Mouse (Mus musculus) gastrocnemius, adult 18-20 months (tissue): ENCODE data around the gene Morc3. TPM values are rescaled to one million over a fixed set of nuclear protein-coding genes. Genes with fewer than 3 reads are reported as not detected.
"Not testable (repeated sequence)": the region's sequence is repeated elsewhere in the genome, so short reads cannot be mapped to it uniquely, and the experiment has no call there.

Experiments
- DNase-seq: peaks from one replicate; pipeline ENCODE4 v3.0.0; 2021; ENCODE audit warnings: low spot score
- total RNA-seq, 2 experiments: library from RNA; stranded (reverse); gene quantifications; 2 replicates each; pipeline ENCODE4 v1.2.3; 2021

The Morc3 gene
- total RNA-seq, 2 experiments from 2014 or later: 9.3 to 9.7 TPM

DNA sequence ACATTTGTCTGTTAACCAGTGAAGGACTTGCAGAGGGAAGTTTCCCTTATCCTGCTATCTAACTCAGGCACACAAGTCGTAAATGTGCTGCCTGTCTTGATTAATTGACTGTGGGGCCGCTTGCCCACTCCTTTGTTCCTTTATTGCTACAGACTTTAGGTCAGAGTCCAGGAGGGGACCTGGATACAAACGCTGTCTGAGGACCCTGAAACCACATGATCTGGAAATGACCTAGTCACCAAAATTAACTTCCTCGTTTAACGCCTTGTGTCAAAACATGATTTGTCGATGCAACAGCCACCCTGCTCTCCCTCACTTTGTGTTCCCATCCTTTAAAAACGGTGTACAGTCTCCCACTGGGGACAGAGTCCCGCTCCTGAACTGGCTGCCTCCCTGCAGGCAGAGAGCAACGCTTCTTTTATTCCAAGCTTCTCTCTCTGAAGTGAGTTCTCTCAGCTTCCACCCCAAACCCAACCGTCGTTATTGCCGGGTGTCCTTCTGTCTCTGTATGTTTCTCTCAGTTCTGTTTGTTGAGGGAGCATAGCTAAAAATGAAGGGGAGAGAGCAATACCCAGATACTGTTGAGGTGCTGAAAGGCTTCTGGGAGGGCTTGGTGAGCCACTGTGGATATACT, 13.1 kb upstream of the Morc3 start:
- DNase-seq: no peak

DNA sequence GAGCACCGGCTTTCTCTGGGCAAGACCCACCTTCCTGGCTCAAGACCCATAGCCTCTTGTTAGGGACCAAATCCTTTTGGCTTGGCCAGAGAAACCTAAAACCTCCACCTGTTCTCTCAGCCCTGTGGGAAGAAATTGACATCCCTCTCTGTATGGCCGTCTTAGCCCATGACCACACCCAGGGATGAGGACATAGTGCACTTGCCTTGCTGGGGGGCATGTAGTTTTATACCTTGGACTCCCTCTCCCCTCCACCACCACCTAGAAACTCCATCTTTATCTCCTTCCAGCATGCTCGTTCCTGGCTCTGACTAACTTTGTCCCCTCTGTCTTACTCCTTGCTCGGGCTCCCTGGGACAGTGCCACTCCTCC, 12.6 kb upstream of the Morc3 start:
- no peak for DNase-seq

DNA sequence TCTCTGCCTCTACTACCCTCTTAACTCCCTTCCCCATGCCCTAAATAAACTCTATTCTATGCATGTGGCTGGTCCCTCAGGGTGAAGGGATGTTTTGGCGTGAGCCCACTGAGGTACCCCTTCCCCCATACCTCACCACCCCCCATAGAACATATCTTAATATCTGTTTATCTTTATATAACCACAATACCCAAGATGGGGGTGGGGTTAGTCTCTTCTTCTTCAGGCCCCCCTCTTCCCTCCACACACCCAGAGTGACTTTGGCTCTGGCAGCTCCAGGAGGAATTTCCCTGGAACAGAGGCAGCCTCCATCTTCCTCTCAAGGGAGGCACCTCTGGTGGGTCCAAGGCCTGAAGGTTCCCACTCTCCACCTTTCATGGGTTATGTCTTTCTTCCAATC, 11.9 kb upstream of the Morc3 start:
- DNase-seq: no peak

DNA sequence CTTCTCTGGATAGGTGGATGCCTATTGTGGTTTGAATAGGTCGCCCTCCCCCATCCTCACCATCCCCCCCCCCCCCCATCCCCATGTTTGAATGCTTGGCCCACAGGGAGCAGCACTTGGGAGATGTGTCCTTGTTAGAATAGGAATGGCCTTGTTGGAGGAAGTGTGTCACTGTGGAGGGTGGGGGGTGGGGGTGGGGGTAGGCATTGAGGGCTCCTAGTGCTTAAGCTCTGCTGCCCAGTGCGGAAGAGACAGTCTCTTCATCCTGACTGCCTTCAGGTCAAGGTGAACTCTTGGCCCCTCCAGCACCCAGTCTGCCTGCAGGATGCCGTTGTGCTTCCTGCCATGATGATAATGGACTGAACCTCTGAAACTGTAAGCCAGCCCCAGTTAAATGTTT, 10.2 kb upstream of the Morc3 start:
- DNase-seq: no peak

DNA sequence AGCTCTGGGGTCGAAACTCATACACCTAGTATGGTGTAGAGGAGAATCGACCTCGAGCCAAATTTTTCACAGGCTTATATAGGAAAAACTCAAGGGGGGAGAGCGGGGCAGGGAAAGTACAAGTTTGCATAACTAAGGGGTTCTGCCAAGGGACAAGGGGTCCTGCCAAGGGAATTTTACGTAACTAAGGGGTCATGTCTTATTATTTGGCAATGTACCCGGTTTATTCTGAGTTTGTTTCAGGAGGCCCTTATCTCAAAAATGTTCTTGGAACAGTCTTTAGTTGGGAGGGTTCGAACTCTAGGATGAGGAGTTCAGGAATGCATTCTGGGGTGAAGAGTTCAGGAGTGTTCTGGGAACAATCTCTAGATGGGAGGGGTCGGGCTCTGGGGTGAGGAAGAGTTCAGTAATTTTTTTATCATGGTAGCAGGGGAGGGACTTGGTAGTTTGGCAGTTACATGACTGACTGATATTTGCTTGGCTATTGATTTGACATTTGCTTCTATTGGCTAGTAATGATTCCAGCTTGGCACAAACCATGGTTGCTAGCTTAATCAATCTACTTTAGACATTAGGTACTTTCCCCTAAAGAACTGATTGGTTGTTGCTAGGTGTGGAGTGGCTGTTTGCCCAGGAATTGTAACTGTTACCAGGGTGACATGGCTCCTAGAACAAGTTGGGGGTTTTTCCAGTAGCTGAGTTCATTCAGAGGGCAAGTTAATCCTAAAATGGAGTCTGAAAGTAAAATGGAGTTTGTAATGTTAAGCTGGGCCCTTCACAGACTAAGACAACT, 9.3 kb upstream of the Morc3 start:
- DNase-seq: not testable (repeated sequence)

DNA sequence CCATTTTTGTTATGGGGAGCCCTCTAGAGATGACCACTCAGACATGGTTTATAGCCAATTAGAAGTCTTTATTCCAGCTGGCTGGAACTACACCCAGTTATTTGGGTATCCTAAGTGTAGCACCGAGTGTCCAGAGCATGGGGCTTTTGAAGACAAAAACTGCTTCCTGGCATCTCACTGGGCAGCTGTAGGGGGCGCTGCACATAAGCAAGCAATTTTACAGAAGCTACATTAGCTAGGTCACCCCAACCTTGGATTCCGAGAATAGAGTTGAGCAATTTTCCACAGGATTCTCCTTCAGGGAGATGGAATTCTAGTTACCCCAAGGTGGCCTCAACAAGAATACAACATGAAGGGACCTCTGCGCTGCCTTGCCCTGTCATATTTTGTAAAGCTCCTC, 7.1 kb upstream of the Morc3 start:
- DNase-seq: no peak

DNA sequence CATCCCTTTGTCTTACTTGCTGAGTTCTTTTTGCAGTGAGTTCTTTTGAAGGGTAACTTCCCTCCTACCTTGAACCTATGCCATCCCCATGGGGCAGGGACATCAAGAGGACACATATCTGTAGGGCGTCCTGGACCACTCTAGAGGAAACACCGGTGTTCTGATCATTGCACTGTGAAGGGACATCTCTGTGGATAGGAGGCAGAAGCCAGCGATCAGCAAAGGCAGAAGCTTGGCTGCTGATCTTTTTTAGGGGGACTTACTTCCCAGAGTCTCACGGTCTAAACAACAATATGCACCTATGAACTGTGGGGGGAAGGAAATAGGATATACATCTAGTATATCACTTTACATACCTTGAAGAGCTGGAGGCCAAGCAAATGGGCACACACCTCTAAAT, 6.5 kb upstream of the Morc3 start:
- DNase-seq: no peak

DNA sequence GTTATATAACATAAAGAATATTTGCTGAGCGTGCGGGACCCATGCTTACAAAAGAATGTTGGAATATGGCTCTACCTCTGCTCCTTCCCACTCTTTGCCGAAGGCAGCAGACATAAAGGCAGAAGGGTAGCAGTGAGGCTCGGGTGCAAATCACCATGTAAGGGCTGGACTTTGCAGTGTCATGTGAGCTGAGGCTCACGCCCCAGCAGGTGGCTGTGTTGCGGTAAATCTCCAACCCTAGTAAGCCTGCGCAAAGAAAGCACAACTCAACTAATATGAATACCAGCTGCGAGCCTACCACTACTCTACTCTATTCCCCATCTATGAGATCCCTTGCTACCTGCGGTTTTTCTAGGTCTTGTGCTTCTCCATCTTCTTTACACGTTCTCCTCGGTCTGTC, 5.9 kb upstream of the Morc3 start:
- DNase-seq: no peak

DNA sequence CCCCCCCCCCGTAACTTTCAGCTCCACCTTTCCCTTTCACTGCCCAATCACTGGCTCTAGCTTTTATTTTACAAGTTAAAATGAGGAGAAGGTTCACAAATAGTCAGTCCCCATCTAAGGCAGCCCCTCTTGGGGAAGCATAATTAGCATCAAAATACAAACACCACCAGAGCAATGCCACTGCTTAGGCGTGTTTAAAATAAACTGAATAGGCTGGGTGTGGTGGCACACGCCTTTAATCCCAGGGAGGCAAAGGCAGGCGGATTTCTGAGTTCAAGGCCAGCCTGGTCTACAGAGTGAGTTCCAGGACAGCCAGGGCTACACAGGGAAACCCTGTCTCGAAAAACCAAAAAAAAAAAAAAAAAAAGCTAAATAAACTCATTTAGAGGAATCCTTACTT, 5.4 kb upstream of the Morc3 start:
- not testable (repeated sequence) for DNase-seq

DNA sequence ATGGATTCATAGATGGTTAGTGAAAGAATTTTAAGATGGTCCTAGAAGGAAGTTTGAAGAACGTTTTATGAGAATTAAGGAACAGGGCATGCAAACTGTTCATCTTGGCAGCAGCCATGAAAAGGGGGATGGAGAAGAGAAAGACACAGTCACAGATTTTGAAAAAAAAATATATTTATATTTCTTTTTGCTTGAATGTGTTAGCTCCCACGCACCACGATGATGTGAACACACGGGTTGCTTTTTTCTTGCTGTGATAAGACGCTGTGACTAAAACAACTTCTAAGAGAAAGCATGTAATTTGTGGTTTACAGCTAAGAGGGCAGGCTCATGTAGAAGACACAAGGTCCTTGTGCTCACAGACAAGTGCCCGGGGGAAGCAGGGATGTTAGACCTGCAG, 5.0 kb upstream of the Morc3 start:
- no peak for DNase-seq

DNA sequence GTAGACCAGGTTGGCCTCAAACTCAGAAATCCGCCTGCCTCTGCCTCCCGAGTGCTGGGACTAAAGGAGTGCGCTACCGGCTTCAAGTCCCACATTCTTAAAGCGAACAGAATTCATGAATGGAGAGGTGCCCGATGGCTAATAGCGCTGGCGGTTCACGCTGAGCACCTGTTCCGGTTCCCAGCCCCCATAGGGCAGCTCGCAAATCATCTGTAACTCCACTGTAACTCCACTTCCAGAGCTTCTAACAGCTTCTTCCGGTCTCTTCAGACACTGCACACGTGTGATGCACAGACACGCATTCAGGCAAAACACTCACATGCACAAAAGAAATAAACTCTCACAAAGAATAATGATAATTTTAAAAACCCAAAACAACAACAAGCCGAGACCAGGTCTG, 2.4 kb upstream of the Morc3 start:
- DNase-seq: no peak

DNA sequence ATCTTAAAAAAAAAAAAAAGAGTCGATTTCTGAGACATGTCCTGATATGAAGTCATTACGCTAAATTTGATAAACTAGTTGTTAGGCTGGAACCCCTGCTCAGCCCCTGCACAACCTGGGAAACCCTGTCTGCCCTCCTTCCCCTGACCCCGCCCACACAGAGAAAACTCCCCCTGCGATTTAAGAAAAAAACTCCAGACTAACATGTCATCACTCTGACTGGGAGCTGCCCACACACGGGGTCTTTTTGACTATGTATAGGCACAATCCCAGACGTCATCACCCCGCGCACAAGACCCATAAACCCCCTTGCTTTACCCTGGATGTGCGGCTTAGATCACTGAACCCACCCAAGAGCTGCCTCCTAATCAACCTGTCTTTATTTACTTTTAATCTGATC, 1.9 kb upstream of the Morc3 start:
- no peak for DNase-seq

DNA sequence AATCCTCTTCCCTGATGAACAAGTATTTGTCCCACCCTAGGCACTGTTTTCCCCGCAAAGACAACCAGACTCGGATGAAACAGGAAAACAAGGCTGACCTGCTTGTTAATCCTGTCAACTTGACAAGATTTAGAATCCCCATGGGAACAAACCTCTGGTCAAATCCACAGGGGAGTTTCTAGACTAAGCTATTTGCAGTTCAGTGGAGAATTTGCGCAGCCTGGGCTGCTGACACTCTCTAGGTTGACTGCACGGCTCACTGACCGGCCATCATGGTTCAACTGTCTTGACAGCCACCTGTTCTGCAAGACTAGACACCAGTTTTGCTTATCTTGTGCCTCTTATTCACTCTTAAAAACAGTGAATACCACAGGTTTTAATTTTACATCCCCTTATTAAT, 1.0 kb upstream of the Morc3 start:
- no peak for DNase-seq

DNA sequence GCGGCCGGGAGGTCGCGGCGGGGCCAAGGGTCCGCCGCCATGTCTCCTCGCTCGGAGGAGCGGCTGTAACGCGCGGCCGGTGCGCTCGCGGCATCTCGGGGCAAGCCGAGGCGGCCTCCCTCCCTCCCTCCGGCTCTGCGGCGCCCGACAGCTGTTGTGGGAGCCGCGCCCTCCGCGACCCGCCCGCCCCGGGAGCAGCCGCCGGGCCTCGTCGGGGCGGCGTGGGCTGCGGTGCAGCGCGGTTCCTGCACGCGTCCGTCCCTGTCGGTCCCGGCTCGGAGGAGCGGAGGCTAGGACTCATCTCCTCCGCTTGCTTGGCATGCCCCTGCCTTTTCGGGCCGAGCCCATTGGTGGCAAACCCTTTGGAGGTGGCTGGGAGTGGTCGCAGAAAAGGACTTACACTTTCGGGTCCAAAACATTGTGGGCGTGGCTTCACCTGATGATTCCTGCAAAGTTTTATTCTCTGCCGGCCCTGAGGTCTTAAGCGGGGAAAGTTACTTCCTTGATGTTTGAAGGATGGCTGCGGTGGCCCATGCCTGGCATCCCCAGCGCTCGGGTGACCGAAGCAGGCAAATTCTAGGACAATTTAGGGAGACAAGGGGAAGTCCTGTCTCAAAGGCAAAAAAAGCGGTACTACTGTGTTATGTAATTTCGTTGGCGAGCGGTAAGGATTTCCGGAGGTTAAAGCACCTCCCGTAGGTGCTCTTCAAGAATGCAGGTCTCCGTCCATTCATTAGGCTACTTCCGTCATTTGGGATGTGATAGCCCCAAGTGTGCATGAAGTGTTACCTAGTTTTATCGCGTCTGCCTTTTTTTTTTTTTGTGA, 743 bp downstream of the Morc3 start:
- peak; percentile 24 for DNase-seq

DNA sequence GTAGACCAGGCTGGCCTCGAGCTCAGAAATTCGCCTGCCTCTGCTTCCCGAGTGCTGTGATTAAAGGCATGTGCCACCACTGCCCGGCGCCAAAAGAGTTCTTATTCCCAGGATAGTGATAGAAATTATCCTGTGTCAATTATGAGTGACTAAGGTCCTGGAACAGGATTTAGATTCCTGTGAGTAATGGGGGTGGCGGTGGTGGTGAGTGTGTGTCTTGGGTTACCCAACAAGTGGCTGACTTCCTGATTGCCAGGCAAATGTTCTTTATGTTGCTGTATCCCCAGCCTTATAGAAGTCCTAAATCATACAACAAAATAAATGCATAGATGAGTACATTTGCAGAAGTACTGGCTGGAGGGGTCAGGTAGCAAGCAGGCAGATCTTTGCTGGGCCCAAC, 1.6 kb downstream of the Morc3 start:
- DNase-seq: no peak

DNA sequence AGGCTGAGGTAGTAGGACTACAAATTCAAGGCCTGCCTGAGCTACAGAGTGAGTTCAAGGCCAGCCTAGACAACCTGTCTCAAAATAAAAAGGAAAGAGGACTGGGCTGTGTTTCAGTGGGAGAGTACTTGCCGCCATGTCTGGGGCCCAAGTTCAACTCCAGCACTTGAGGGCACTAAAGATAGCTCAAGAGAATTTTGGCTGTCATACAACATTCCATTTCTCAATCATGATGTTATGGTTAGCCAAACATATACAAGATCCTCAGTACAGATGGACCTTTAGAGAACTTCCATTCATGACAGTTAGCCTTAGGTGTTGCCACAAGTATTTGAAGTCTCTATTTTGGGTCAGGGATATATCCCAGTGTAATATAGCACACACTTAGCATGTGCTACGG, 2.2 kb downstream of the Morc3 start:
- DNase-seq: no peak

DNA sequence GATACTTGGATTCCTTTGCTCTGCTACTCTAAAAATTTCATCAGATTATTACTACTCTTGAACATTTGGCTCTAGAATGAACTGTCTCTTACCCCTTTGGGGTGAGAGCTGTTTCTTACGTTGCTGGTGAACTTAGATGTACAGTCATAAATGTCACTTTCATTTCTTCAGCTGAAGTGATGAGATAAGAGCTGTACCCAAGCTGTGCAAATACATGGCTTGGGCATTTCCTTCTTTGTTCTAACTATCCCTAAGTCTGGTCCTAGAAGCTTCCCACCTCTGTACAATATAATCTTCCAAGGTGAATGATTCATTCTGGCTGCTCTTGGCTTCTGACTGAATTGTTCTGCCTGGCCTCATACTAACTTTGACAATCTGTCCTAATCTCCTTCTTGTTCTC, 7.1 kb downstream of the Morc3 start:
- DNase-seq: no peak

DNA sequence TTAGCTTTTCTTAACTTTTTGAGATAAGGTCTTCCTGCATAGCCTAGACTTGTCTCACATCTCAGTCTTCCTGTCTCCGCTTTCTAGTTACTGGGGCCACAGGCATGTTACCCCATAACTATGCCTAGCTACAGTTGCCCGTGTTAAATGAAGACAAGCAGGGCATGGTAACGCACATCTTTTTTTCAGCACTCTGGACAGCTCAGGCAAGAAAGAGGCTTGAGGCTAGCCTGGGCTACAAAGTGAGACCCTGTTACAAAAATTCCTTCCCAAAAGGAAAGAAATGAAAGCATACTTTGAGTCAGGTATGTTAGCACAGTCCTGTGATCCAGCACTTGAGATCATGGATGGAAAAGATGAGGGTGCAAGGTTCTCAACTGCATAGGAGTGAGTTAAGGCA, 18.6 kb downstream of the Morc3 start:
- DNase-seq: no peak

DNA sequence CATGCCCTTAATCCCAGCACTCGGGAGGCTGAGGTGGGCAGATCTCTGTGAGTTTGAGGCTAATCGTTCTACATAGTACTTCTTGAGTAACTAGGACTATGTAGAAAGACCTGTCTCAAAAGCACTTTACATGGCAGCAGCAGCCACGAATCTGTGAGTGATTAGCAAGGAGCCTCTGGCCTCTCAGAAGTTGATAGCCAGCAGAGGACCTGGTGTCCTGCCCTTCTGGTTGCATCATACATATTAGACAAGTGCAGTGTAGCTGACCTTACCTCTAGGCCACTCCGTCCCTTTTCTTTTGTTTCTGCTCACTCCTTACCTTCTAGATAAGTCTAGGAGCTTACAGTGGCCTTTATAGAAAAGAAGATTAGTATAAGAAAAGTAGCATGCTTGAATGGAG, 28.0 kb downstream of the Morc3 start:
- DNase-seq: no peak

DNA sequence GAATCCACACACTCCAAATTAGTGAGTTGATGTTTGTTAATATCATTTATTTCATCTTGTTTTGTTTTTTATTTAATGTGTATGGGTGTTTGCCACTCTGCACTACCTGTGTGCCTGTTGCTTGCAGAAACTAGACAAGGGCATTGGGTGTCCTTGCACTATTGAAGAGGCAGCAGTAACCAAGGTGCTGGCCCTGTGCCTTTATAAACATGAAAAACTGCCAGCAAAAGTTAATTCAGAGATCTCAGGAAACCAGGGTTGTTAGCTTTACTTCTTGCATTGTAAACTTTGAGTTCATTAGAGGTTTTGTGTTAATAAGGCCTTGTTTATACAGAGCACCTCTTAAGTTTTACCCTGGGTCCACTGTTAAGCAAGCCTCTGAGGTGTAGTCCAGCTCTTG, 28.8 kb downstream of the Morc3 start:
- DNase-seq: no peak

DNA sequence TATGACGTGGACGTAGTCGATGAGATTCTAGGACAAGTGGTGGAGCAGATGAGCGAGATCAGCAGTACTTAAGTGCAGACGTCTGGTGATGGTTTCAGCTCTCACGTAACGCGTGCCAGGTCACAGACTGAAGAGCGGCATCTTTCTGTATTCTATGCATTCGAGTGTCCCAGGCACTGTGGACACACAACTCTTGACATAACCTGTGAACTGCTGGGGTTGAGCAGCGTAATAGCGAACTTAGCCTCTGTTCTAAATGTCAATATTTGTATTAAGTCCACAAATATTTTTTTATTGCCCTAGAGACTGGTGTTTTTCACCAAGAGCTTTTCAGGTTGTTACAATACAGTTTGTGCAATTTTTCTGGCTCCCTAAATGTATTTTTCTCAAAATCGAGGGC, 42.9 kb downstream of the Morc3 start:
- DNase-seq: no peak

DNA sequence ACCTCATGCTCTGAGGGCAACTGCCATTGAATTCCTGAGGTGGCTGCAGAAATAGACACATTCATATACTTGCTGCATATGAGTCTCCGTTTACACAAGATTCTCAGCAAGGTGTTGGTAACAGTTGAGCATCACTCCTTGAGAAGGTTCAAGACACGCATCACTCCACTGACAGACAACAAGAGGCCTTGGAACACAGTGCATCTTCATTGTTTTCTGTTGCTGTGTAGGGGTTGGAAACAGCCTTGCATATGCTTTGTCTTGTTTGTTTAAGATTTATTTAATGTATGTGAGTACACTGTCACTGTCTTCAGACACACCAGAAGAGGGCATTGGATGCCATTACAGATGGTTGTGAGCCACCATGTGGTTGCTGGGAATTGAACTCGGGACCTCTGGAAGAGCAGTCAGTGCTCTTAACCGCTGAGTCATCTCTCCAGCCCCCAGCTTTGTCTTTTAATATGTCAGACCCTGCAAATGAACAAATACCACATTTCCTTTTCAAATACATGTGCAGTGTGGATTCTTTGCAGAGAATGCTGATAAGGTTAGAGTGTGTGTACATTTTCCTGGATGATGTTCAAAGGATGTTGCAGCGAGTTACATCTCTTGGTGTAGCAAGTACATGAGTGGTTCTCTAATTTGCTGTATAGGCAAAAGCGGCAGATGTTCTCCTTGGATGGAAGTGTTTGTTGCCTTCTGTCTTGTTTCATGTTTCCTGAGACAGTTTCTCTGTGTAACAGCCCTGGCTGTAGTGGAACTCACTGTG, 45.9 kb downstream of the Morc3 start:
- DNase-seq: no peak
